Mouse (Mus musculus): ENCODE data around the gene Abr.
A peak's percentile ranks its signal among the peaks of the same experiment; 100 is the strongest.

The Abr gene

DNA sequence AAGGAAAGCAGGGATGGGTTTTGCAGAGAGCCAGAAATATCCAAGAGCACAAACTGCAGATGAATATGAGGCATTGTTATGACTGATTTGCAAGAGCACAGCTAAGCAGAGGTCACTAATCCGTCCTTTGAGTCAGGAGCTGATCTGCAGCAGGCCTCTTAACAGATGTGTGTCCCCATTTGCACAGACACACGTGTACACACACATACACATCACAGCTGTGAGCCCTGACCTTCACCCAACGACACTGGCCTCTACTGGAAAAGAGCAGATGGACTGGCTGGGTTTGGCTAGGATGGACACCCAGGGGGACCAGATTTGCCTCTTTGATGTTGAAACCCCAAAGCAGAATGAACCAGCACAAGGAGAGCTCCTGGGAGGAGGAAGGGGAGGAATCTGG is 52.7 kb downstream of the Abr start:
- DNase-seq (ENCODE audit: low read depth, low spot score), result no peak

DNA sequence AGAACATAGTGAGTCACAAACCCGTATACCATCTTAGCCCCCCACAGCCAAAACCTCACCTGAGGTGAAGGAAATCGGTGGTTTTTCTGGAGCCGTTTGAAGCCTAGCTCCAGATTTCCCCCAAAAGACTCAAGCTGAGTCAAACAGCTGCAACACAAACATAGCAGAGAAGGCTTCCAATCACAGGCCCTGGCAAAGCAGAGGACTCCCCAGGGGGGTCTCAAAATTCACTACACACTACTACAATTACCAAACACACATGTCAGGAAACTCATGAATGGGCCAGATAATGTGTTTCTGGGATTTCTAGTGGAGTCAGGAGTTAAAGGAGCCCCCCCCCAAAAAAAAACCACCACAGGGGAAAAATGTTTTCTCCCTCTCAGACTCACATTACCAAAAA is 56.0 kb downstream of the Abr start:
- no peak for DNase-seq (ENCODE audit: low read depth, low spot score)

GRCm38 (mm10) chr11:76562584-76562983 is 59.5 kb downstream of the Abr start:
- no peak for DNase-seq (ENCODE audit: low read depth, low spot score)

DNA sequence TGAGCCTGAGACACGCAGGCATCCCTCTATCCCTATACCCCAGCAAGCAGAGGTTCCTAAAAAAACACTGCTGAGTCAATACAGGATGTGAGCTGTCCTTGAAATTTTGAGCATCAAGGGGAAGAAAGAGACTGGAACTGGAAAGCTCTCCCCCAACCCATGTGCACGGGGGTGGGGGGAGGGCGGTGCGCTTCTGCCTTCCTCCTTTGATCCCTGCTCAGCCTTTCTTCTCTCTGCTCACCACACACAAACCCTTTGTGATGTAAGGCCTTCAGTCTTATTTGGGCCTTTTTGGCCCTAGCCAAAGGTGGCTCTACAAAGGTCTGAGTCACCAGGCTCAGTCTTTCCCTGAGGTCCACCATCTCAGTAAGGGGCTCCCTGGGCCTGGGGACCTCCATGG is 59.9 kb downstream of the Abr start:
- DNase-seq (ENCODE audit: low read depth, low spot score), result no peak

DNA sequence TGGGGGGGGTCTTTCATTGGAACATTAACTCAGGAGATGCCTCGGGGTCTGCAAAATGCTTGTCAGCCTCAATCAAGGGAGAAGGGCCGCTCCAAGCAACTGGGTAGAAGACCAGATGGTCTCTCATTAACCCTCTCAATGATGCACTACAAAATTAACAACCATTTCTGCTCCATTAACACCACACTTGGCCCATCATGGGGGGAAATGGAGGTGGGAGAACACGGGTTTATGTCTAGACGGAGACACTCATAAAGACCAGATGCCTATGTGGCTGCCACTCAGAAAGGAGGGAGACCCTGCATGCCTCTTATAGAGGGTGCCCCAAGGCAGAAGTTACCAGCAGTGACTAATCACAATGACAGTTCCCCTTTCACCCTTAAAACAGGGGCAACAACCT is 64.3 kb downstream of the Abr start:
- DNase-seq (ENCODE audit: low read depth, low spot score), result no peak

DNA sequence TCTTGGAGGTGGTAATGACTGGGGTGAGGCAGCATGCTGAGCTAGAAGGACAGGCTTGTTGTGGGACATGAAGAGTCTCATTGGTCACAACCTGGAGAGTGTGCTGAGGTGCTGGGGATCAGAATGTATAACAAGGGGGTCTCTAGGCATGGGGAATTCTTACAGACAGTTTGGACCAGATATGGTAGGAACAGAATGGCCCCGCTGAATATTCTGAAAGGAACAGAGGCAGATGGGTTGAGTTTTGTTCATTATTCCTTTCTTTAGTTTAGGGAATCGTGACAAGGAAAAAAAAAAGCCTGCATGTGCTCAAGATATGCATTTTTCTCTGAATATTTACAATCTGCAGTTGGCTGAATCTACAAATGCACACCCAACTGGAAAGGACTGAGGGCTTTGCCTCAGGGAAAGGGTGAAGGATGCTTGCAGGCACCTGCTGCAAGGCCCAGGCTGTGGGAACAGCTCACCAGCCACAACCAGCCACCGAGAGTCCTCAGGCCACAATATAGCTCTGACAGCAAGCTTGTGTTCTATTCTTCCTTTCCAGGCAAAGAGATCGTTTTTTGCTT is 73.9 kb downstream of the Abr start:
- no peak for DNase-seq (ENCODE audit: low read depth, low spot score)

GRCm38 (mm10) chr11:76547420-76547819 is 74.7 kb downstream of the Abr start:
- DNase-seq (ENCODE audit: low read depth, low spot score), result no peak

DNA sequence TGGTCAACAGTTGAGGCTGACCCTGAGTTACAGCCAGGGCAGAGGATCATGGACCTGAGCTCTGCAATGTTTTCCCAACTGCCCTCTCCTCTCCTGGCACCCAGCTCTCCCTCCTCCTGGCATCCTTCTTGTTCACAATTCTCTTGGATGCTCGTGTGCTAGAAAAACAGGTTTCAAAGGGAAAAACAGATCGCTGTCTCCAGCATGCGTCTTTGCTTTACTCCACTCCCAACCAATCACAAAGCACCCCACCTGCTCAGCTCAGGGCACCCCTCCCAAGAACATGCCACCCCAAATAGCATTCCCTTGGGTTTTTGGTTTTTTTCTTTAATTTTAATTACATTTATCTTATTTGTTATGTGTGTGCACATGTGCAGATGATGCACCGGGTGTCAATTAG is 75.7 kb downstream of the Abr start:
- DNase-seq (ENCODE audit: low read depth, low spot score), result no peak

- no peak for DNase-seq (ENCODE audit: low read depth, low spot score)
These were observed 78.8 kb downstream of the Abr start for GRCm38 (mm10) chr11:76543300-76543699.

- peak; percentile 22 for DNase-seq (ENCODE audit: low read depth, low spot score)
These were observed 81.1 kb downstream of the Abr start for GRCm38 (mm10) chr11:76540973-76541372.

DNA sequence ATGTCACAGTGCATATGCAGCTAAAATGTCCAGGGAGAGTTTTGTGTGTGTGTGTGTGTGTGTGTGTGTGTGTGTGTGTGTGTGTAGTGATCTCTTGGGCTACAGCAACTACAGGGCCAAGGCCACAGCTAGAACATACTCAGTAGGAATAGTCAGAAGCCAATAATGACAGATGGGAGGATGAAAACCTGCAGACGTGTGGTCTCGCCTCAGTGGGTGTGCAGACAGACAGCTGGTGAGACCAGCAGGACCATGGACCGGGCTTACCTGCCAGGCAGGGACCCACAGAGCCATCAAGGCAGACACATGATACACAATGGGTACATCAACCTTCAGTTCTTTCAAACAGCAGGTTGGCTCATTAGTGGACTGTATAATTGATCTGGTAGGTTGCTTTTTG is 84.7 kb downstream of the Abr start:
- no peak for DNase-seq (ENCODE audit: low read depth, low spot score)

DNA sequence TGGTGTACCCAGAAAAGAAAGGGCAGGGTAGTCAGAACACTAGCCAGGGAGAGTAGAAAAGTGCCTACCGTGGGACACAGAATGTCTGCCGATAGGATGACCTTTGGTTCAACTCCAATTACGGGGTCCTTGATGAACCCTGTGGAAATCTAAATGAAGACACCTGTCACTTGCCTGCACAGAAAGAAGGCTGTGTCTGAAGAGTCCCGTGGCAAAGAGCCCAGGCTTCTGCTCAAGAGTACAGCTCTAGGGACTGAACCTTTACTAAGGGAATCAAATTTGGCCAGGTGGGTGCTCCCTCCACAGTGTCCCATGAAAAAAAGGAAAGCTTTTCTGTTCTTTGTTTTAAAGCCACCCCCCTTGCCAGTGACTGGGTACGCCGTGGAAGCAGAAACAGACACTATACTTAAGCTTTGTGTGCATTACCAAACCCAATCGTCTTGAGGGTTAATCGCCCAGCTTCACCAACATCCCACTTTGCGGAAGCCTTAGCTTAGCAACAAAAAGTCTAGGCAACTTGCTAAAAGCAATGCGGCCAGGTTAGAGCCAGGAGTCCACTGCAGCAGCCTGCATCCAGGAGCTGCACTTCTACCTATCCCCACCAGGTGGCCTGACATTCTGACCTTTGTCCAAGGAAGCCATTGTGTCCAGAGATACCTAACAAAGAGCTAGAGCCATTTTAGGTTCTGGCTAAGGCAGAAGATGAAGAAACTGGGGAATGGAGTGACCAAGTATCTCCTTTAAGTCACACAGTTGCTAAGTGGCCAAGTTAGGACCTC is 85.3 kb downstream of the Abr start:
- no peak for DNase-seq (ENCODE audit: low read depth, low spot score)

DNA sequence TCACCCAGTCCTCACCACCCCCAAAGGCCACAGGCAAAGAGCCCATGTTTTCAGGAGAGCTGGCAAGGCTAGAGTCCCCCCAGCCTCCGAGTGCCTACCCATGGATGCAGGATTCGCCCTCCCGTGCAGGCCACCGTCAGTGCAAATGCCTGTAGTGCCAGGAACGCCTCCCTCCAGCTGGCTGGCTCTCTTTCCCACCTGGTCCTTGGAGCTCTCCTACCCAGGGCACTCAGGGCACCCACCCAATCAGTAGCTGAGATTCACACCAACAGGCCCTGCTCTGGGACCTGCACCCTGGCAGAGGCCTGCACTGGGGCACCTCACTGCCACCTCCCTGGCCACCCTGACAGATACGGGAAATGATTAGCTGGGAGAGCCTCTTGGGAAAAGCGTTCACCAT is 90.1 kb downstream of the Abr start:
- no peak for DNase-seq (ENCODE audit: low read depth, low spot score)

DNA sequence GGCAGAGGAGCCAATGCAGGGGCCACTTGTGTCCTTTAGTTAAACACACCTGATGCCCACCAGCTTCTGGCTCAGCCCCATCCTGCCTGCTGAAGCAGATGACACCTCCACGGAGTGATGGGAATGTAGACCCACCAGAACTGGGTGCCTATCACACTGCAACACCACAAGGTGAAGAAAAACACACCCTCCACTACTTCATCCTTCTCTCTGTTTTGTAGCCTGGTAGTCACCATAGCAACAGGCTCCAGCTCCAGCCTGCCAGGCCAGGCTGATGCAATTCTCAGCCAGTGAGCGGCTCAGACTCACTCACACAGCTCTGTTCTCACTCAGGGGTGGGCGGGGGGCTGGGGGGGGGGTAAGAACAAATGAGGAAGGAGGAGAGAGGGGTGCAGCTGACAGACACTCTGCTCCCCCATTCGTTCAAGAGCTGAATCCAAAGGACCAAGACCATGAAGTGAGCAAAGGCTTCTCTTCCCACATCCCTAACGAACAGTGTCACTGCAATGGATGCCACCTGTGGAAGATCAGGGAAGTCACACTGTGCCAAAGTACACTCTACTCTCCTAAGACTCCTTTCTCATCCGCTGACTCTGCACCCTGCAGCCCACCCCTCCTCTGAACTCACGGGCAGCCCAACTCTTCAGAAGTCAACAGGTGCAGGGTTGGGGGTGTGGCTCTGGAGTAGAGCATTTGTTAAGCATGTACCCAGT is 91.0 kb downstream of the Abr start:
- DNase-seq (ENCODE audit: low read depth, low spot score), result no peak

DNA sequence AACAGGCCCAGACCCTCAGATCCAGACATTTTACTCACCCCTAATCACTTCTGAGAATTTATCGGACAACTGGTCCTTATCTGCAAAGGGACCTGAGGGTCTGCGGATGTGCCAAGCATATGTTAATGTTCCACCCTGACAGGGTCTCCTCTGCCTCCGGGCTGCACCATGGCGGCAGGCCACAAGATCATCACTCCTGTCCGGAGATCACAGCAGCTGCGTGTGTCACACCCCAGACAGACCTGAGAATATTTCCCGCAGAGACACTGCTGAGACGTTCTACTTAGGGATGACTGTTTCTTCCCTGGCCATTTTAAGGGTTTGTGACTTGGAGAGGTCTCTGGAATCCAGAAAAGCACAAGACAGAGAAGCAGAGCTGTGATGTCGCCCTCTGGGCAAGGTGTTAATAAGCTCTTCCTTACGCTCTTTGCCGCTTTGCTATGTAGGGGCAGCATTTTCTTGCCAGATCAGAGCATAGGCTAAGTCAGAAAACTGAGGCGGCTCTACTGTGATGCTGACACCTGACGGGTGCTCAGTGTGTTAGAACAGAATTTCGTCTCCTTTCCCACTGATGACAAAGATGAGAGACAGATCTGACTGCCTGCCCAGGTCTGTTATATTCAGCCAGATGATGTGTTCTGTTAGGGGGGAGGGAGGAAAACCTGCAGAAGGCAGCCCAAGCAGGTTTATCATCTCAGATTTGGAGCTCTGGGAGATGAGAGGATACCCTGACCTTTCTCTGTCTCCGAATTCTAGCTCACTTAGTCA is 91.8 kb downstream of the Abr start:
- DNase-seq (ENCODE audit: low read depth, low spot score), result no peak

GRCm38 (mm10) chr11:76529352-76530141 is 92.6 kb downstream of the Abr start:
- peak; percentile 71 for DNase-seq (ENCODE audit: low read depth, low spot score)

DNA sequence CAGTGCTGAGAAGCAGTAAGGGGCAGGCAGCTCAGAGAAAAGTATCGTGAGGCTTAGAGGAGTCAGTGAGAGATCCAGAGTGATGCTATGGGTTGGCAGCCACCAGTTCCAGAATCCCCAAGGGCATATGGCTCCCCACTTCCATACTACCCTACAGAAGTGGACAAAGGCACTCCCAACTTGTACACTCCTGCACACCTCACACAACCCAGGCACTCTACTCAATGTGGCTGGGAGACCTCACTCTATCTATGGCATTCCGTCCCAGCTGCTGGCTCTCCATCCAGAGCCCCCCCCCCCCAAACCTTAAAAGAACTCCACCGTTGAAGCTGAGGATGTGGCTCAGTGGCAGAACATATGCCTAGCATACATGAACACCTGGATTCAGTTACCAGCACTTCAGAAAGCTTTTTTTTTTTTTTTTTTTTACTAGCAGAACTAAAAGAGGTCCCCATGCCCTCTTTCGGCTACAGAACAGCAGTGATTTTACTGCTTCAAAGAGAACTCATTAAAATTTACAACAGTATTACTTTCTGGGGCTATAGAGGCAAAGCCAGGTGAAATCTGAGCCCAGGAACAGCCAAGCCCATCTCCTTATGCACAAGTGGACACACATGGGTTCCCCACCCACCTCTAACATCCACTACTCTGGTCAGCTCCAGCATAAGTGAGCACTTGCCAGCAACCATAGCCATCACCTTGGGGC is 96.3 kb downstream of the Abr start:
- DNase-seq (ENCODE audit: low read depth, low spot score), result no peak

- DNase-seq (ENCODE audit: low read depth, low spot score), result peak; percentile 47
These were observed 97.2 kb downstream of the Abr start for GRCm38 (mm10) chr11:76524947-76525346.

GRCm38 (mm10) chr11:76523356-76523755 is 98.8 kb downstream of the Abr start:
- DNase-seq (ENCODE audit: low read depth, low spot score), result no peak

- no peak for DNase-seq (ENCODE audit: low read depth, low spot score)
These were observed 101.2 kb downstream of the Abr start for GRCm38 (mm10) chr11:76520889-76521288.

DNA sequence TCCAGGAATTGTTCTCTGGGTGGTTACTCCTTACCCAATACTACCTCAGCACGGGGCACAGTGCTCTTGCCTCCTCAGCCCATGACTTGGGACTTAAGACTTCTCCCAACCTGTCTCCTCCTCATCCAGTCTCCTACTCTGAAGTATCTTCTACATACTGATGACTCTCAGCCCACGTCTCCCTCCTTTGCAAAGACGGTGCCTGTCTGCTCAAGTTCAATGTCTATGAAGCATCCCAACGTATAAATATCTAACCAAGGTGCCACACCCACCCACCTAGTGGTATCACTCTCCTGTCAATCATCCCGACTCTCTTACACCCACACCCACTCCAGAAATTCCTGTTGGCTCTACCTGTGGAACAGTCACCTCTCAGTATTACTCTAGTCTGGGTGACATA is 103.5 kb downstream of the Abr start:
- no peak for DNase-seq (ENCODE audit: low read depth, low spot score)
